Mouse (Mus musculus): ENCODE results near the gene Nfasc. TPM values are rescaled to one million over a fixed set of nuclear protein-coding genes. Genes with fewer than 3 reads are reported as not detected.

Nfasc gene
- polyA plus RNA-seq, 2 experiments, result 0.34 to 1.1 TPM

DNA sequence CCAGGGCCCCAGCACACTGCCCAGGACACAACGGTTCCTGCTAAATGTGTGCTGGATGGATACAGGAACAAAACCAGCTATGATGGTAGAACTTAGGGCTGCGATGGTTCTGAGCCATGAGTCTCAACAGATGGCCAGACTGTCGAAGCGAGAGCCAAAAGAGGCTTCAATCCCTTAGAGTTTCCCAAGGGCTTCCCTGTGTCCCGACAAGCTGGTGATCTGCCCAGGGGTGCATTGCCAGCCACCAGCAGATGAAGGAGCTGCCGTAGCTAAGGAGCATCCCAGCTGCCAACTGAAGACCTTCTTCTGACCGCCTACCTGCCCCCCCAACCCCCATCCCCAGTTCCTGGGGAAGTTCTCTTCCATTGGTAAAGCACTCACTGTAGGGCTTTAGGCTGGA, 104.3 kb downstream of the Nfasc start:
- no peak for ATAC-seq (ENCODE audit: low FRiP score, low read depth)
- Histone ChIP-seq H3K36me3 (ENCODE audit: control insufficient read depth, insufficient read depth, low read length) (no peaks in the 10 kb centered on the region), H3K27me3 (ENCODE audit: control insufficient read depth, insufficient read depth, low read length) (no peaks in the 10 kb centered on the region), H3K4me3 (replicated peaks; ENCODE audit: low read length) (no peak overlapping the region), H3K4me1 (ENCODE audit: control insufficient read depth, insufficient read depth, low read length) (no peaks in the 10 kb centered on the region), H3K4me2 (replicated peaks; ENCODE audit: low read depth, low read length, severe bottlenecking) (no peak overlapping the region), H3K9ac (ENCODE audit: low read depth, low read length, severe bottlenecking) (no peak overlapping the region), H3K27ac (replicated peaks; ENCODE audit: low read depth, low read length) (no peak overlapping the region), H3K9me3 (ENCODE audit: control insufficient read depth, low read length) (no peaks in the 10 kb centered on the region)
- DNase-seq (ENCODE audit: low spot score), result no peak
- WGBS, result 88% methylated on average over 7 of the region's 7 CpGs
- no peak for TF ChIP-seq POLR2A (IDR thresholded peaks at IDR 0.05; ENCODE audit: borderline replicate concordance, extremely low read depth, insufficient read depth, insufficient read length)

- no peak overlapping the region for H3K4me2 ChIP-seq (replicated peaks; ENCODE audit: low read depth, low read length, severe bottlenecking)
- ATAC-seq (ENCODE audit: low FRiP score, low read depth) (no peak), DNase-seq (ENCODE audit: low spot score) (no peak)
- H3K9ac ChIP-seq (ENCODE audit: low read depth, low read length, severe bottlenecking), result no peak overlapping the region
- no peak overlapping the region for H3K4me3 ChIP-seq (replicated peaks; ENCODE audit: low read length)
- WGBS, result 84% methylated on average over 5 of the region's 5 CpGs
- H3K27ac ChIP-seq (replicated peaks; ENCODE audit: low read depth, low read length), result no peak overlapping the region
- no peak for TF ChIP-seq POLR2A (IDR thresholded peaks at IDR 0.05; ENCODE audit: borderline replicate concordance, extremely low read depth, insufficient read depth, insufficient read length)
- H3K27me3 ChIP-seq (ENCODE audit: control insufficient read depth, insufficient read depth, low read length), result no peaks in the 10 kb centered on the region
- H3K36me3 ChIP-seq (ENCODE audit: control insufficient read depth, insufficient read depth, low read length), result no peaks in the 10 kb centered on the region
- peaks cover 9% of the 10 kb centered on the region for H3K4me1 ChIP-seq (ENCODE audit: control insufficient read depth, insufficient read depth, low read length)
- no peaks in the 10 kb centered on the region for H3K9me3 ChIP-seq (ENCODE audit: control insufficient read depth, low read length)
These were observed 111.8 kb downstream of the Nfasc start for GRCm38 (mm10) chr1:132629611-132630370.

- Histone ChIP-seq H3K9ac (ENCODE audit: low read depth, low read length, severe bottlenecking) (no peak overlapping the region), H3K27me3 (ENCODE audit: control insufficient read depth, insufficient read depth, low read length) (no peaks in the 10 kb centered on the region), H3K4me2 (replicated peaks; ENCODE audit: low read depth, low read length, severe bottlenecking) (no peak overlapping the region), H3K27ac (replicated peaks; ENCODE audit: low read depth, low read length) (no peak overlapping the region), H3K4me1 (ENCODE audit: control insufficient read depth, insufficient read depth, low read length) (peaks cover 15% of the 10 kb centered on the region), H3K9me3 (ENCODE audit: control insufficient read depth, low read length) (no peaks in the 10 kb centered on the region), H3K4me3 (replicated peaks; ENCODE audit: low read length) (no peak overlapping the region), H3K36me3 (ENCODE audit: control insufficient read depth, insufficient read depth, low read length) (no peaks in the 10 kb centered on the region)
- DNase-seq (ENCODE audit: low spot score), result no peak
- 58% methylated on average over 3 of the region's 3 CpGs for WGBS
- ATAC-seq (ENCODE audit: low FRiP score, low read depth), result no peak
- TF ChIP-seq POLR2A (IDR thresholded peaks at IDR 0.05; ENCODE audit: borderline replicate concordance, extremely low read depth, insufficient read depth, insufficient read length), result no peak
These were observed 113.0 kb downstream of the Nfasc start for GRCm38 (mm10) chr1:132628599-132628998.

DNA sequence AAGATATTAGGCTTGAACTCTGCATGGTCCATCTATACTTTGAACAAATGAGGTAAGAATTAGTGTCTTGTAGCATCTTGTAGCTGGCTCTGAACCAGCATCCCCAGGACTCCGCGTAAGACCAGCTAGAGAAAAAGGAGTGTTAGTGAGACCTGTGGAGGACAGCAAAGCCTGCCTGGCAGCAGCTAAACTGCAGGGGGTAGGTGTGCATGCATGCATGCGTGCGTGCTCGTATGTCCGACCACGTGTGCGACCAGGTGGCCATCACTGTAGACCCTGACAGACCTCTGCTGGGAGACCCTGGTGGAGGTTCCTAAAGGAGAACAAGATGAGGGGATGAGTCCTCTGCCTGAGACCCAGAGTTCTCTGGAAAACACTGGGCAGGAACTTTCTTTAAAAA, 113.4 kb downstream of the Nfasc start:
- ATAC-seq (ENCODE audit: low FRiP score, low read depth) (no peak), DNase-seq (ENCODE audit: low spot score) (no peak)
- H3K9ac ChIP-seq (ENCODE audit: low read depth, low read length, severe bottlenecking), result no peak overlapping the region
- H3K4me1 ChIP-seq (ENCODE audit: control insufficient read depth, insufficient read depth, low read length), result peaks cover 19% of the 10 kb centered on the region
- H3K4me3 ChIP-seq (replicated peaks; ENCODE audit: low read length), result no peak overlapping the region
- no peak overlapping the region for H3K27ac ChIP-seq (replicated peaks; ENCODE audit: low read depth, low read length)
- H3K27me3 ChIP-seq (ENCODE audit: control insufficient read depth, insufficient read depth, low read length), result no peaks in the 10 kb centered on the region
- H3K36me3 ChIP-seq (ENCODE audit: control insufficient read depth, insufficient read depth, low read length), result no peaks in the 10 kb centered on the region
- 82% methylated on average over 8 of the region's 8 CpGs for WGBS
- no peak overlapping the region for H3K4me2 ChIP-seq (replicated peaks; ENCODE audit: low read depth, low read length, severe bottlenecking)
- H3K9me3 ChIP-seq (ENCODE audit: control insufficient read depth, low read length), result no peaks in the 10 kb centered on the region
- TF ChIP-seq POLR2A (IDR thresholded peaks at IDR 0.05; ENCODE audit: borderline replicate concordance, extremely low read depth, insufficient read depth, insufficient read length), result no peak

DNA sequence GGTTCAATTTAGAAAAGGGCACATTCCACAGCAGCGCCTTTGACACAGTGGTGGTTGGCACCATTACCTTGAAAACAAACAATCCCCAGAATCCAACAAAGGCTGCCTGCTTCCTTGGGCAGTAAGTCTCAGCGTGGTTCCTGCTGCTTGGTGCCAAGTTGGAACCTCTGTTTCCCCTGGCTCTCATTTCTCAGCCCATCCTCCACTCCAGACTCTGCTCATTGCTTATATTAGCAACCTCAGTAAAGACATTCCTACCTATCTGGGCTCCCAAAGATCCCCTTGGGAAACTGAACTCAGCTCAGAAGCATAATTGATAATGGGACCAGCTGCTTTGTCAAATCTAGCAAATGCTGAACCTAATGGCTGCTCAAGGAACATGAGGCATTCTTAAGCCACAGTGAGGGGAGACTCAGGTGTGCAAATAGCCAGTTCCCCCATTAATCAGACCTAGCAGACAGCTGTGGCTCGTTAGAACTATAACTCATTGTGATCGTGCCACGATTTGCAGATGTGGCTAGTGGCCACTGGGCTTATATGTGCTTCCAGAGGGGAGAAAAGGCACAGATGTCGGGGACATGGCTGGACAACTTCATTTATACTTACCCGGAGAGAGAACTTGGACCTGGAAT, 115.4 kb downstream of the Nfasc start:
- H3K27me3 ChIP-seq (ENCODE audit: control insufficient read depth, insufficient read depth, low read length), result no peaks in the 10 kb centered on the region
- ATAC-seq (ENCODE audit: low FRiP score, low read depth) (no peak), DNase-seq (ENCODE audit: low spot score) (no peak)
- H3K36me3 ChIP-seq (ENCODE audit: control insufficient read depth, insufficient read depth, low read length), result no peaks in the 10 kb centered on the region
- H3K9me3 ChIP-seq (ENCODE audit: control insufficient read depth, low read length), result no peaks in the 10 kb centered on the region
- TF ChIP-seq POLR2A (IDR thresholded peaks at IDR 0.05; ENCODE audit: borderline replicate concordance, extremely low read depth, insufficient read depth, insufficient read length), result no peak
- H3K9ac ChIP-seq (ENCODE audit: low read depth, low read length, severe bottlenecking), result no peak overlapping the region
- H3K4me3 ChIP-seq (replicated peaks; ENCODE audit: low read length), result no peak overlapping the region
- no peak overlapping the region for H3K4me2 ChIP-seq (replicated peaks; ENCODE audit: low read depth, low read length, severe bottlenecking)
- peaks cover 19% of the 10 kb centered on the region for H3K4me1 ChIP-seq (ENCODE audit: control insufficient read depth, insufficient read depth, low read length)
- WGBS, result 34% methylated on average over 7 of the region's 7 CpGs
- H3K27ac ChIP-seq (replicated peaks; ENCODE audit: low read depth, low read length), result no peak overlapping the region

Measured in limb, embryonic 14.5 days (tissue).